Mouse (Mus musculus): ENCODE results near the gene Slc25a13. TPM values are rescaled to one million over a fixed set of nuclear protein-coding genes. Genes with fewer than 3 reads are reported as not detected.

The Slc25a13 gene
- polyA plus RNA-seq, 2 experiments from 2014 or later: 6.4 to 14.0 TPM

GRCm38 (mm10) chr6:6112767-6113528 lies 104.0 kb downstream of the Slc25a13 start:
- ATAC-seq: no peak

GRCm38 (mm10) chr6:6107419-6107966 lies 109.5 kb downstream of the Slc25a13 start:
- no peak for ATAC-seq

GRCm38 (mm10) chr6:6105586-6105985 lies 111.4 kb downstream of the Slc25a13 start:
- no peak for ATAC-seq

GRCm38 (mm10) chr6:6103469-6103868 lies 113.5 kb downstream of the Slc25a13 start:
- no peak for ATAC-seq

- ATAC-seq: no peak
Observed at GRCm38 (mm10) chr6:6101605-6102004, 115.4 kb downstream of the Slc25a13 start.

- no peak for ATAC-seq
Observed at GRCm38 (mm10) chr6:6100892-6101480, 116.0 kb downstream of the Slc25a13 start.

- no peak for ATAC-seq
Observed at GRCm38 (mm10) chr6:6093978-6094377, 123.0 kb downstream of the Slc25a13 start.

- no peak for ATAC-seq
Observed at GRCm38 (mm10) chr6:6093522-6093921, 123.5 kb downstream of the Slc25a13 start.

GRCm38 (mm10) chr6:6092497-6092896 lies 124.5 kb downstream of the Slc25a13 start:
- ATAC-seq: no peak

GRCm38 (mm10) chr6:6091016-6091415 lies 126.0 kb downstream of the Slc25a13 start:
- no peak for ATAC-seq

- ATAC-seq: no peak
Observed at GRCm38 (mm10) chr6:6088151-6088550, 128.8 kb downstream of the Slc25a13 start.

- ATAC-seq: no peak
Observed at GRCm38 (mm10) chr6:6080484-6080883, 136.5 kb downstream of the Slc25a13 start.

- no peak for ATAC-seq
Observed at GRCm38 (mm10) chr6:6077234-6077633, 139.7 kb downstream of the Slc25a13 start.

- ATAC-seq: no peak
Observed at GRCm38 (mm10) chr6:6075940-6076447, 141.0 kb downstream of the Slc25a13 start.

- ATAC-seq: no peak
Observed at GRCm38 (mm10) chr6:6071038-6071437, 145.9 kb downstream of the Slc25a13 start.

- no peak for ATAC-seq
Observed at GRCm38 (mm10) chr6:6070015-6070414, 147.0 kb downstream of the Slc25a13 start.

- ATAC-seq: no peak
Observed at GRCm38 (mm10) chr6:6067201-6067600, 149.8 kb downstream of the Slc25a13 start.

GRCm38 (mm10) chr6:6058548-6058947 lies 158.4 kb downstream of the Slc25a13 start:
- no peak for ATAC-seq

GRCm38 (mm10) chr6:6053946-6054345 lies 163.0 kb downstream of the Slc25a13 start:
- ATAC-seq: no peak

GRCm38 (mm10) chr6:6052696-6053095 lies 164.3 kb downstream of the Slc25a13 start:
- no peak for ATAC-seq

GRCm38 (mm10) chr6:6046729-6047424 lies 170.1 kb downstream of the Slc25a13 start:
- no peak for ATAC-seq

- ATAC-seq: no peak
Observed at GRCm38 (mm10) chr6:6038773-6039550, 178.0 kb downstream of the Slc25a13 start.
